Mouse (Mus musculus) T-cell, adult 2 months (primary cell): ENCODE results near the gene Rasgrp1.

Experiments
- DNase-seq: peaks from one replicate; pipeline ENCODE4 v3.0.0; 2022; ENCODE audit warnings: low spot score

Rasgrp1 gene

GRCm38 (mm10) chr2:117342547-117343239 lies at the start of gene Rasgrp1:
Rasgrp1 (minus strand) TSS chr2:117343001.
- peak; percentile 86 for DNase-seq

DNA sequence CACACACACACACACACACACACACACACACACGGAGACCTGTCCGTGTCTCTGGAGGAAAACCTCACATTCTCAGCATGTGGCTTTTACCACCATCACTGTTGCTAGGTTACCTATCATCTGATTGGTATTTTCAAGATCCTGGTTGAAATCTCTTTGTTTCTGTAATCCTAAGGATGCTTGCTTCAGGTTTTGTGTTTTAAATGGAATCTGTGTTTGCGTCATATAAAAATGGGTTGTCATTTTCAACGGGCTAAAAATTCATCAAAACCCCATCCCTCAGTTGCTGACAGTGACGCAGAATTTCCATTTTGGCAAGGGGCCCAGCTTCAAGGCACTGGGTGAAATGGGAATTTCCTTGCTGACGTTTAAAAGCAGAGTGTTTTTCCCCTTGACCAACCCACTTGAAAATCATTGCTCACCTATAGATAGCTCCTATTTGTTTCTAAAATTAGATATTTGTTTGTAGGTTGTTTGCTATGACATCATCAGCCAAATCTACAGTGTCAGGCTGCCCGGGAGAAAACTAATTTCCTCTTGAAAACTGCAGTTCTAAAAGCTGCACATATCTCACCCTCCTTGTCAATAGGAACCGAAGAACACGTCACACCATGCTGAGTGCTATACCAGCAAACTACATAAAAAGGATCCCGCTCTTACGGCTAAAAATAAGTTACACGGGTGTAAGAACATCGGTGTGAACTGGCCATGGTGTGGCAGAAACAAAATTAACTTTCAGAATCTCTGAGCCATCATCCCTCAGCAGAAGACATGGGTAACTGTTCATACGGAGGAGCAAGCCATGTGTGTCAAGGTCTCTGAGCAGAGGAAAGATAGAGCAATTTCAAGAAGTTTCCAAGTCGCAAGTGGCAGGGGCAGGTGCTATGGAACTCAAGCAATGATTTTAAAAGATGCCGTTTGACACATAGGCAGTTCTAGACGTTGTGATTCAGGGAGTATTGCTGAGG lies 47.4 kb upstream of the Rasgrp1 start:
- peak; percentile 61 for DNase-seq

DNA sequence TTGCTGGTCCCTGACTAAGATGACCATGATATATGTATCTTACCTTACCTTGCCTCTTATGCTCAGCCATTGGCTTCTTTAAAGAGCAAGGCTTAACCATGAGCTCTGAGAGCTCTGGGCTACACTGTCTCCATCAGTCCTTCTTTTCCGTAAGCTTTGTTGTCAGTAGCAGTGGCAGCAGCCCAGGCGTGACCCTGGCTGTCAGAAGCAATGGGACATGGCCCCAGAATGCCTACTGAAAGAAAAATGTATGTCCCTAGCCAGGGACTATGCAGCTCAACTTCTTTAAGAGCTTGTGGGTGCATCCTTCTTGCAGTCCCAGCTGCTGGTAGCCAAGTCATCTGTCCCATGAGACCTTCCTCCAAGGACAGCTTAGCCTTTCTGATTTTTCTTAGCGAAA lies 46.7 kb upstream of the Rasgrp1 start:
- no peak for DNase-seq

- no peak for DNase-seq
These were observed 45.3 kb upstream of the Rasgrp1 start for GRCm38 (mm10) chr2:117388121-117388520.

DNA sequence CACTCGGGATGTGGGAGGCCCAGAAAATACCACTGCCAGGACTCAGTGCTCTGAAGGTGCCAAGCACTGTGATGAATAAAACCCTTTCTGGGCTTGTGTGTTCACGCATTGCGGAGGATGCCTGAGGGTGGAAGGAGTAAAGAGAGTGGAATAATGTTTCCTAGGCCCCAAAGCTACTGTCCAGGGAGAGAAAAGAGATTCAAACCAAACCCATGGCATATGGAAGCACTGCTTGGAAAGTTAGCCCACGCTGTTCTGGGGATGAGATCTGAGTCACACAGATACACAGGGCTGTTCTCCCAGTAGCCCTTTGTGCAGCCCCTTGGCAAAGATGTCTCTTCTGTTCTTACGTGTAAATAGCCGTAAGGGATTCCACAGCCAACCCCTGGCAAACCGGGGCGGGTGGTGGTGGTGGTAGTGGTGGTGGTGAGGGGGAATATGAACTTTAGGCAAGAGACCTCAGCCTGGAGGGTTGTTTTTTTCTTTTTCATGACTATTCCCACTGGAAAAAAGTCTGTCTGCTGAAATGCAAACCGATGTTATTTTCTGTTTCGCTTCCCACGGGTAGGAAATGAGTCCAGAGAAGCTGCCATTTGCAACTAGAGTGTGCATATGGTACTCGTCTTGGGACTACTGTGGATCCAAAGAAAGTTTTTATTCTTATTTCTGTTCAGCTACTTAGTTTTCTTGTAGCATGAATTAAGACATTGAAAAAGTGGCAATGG lies 44.3 kb upstream of the Rasgrp1 start:
- DNase-seq, result no peak

GRCm38 (mm10) chr2:117386036-117386590 lies 43.3 kb upstream of the Rasgrp1 start:
- no peak for DNase-seq

DNA sequence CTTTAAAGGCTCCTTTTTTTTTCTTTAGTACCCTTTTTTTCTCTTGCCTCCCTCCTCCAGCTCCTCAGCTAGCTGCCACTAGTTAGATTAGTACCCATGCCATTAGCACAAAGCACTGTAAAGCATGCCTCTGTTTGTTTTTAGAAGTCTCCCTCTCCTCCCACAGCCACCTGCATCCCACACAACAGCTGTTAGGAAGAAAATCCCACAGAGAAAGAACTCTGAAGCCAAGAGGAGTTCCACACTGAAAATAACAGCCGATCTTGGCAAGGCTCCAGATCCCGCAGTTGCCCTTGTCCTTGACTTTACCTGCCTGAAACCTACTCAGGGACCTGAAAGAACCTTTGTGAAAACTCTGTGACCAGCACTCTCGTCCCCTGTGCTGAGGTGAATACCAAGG lies 38.5 kb upstream of the Rasgrp1 start:
- DNase-seq, result no peak

DNA sequence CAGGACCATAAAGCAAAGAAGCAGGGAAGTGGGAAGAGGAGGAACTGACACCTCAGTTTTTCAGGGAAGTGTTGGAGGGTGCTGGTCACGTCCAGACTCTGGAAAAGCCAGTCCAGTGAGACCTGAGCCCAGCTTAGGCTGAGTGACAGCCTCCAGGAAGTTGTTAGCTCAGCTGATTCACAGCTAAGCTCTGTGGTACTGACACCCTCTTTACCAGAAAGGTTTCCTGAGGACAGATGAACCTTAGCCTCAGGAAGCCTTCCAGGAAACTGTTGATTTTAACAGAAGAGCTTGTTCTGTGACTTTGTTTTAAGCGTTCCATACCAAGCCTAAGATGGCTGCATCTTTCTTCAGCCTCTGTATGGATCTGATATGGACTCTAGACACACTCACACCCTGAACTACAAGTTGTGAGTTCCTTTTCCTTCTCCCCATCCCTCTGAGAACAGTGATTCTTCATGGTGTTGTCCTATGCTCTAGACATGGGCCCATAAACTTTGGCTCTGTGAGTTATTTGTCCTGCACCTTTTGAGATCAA lies 31.6 kb upstream of the Rasgrp1 start:
- DNase-seq, result peak; percentile 32

GRCm38 (mm10) chr2:117371706-117372105 lies 28.9 kb upstream of the Rasgrp1 start:
- DNase-seq, result no peak

DNA sequence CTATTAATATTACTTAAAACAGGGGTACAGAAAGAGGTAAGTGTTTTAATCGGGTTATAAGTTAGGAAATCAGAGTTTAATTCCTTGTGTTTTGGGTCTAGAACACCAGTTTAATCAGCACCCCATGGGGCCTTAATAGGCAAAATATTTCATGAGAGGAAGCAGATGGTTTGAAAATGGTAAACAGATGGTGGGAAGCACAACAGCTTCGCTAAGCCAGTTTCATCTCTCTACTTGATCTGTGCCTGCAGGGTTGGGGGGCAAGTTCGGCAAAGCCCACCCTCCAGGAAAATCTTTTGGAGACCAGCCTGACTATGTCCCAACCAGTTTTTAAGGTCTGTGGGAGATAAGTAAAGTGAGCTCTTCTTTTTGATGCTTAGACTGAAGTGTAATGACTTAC lies 23.7 kb upstream of the Rasgrp1 start:
- no peak for DNase-seq

DNA sequence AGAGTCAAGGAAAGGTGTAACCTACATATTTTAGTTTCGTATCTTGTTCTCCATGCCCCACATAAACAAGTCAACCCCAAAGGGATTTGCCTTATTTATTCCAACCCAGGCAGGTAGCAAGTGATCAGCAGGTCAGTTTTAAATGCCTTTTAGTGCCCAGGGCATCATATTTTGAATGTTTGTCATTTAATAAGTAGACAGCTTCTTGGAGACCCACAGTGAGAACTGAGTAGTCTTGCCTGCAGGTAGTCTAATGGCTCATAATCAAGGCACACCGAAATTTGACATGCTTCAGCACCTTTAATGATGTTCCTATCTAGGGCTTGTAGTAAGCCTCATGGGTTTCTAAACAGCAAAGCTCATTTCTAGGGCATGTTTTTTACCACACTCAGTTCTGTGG lies 21.3 kb upstream of the Rasgrp1 start:
- DNase-seq, result no peak

- DNase-seq, result no peak
These were observed 15.1 kb upstream of the Rasgrp1 start for GRCm38 (mm10) chr2:117357939-117358338.

GRCm38 (mm10) chr2:117352305-117353123 lies 9.7 kb upstream of the Rasgrp1 start:
- DNase-seq, result peak; percentile 40

GRCm38 (mm10) chr2:117350138-117350537 lies 7.3 kb upstream of the Rasgrp1 start:
- no peak for DNase-seq

DNA sequence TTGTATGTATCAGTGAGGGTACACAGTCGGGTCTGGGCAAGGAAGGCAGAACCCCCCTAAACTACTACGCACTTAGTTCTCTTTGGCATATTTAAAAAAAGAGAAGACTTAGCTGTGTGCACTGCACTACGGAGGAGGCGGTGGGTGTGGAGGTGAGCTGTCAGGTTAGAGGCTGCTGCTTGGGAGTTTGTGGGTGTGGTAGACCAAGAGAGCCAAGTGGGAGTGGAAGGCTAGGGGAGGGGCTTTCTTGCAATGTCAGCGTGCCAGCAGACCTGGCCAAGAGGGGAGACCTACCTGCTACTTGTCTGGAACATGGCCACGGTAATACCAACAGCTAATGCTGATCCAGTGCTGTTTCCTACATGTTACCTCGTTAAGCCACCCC lies 431 bp upstream of the Rasgrp1 start:
- peak; percentile 61 for DNase-seq

GRCm38 (mm10) chr2:117342090-117342546 lies 683 bp downstream of the Rasgrp1 start:
- peak; percentile 90 for DNase-seq

DNA sequence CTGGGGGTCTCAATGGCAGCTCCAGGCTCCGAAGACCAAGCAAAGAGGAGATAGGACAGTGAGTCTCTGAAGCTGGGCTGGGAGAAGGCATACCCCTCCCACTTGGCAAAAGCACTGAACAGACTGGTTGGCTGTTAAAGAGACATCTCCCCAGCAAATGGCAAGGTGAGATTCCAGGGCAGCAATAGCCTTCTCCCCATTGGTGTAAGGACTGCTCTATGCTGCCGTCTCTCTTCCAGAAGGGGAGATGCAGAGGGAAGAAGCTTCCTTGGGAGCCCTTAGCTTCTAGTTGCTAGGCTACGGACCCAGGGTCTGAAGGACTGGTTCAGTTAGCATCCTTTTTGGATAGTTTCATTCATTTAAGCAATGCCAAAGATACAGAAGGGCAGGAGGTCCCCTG lies 4.3 kb downstream of the Rasgrp1 start:
- no peak for DNase-seq

DNA sequence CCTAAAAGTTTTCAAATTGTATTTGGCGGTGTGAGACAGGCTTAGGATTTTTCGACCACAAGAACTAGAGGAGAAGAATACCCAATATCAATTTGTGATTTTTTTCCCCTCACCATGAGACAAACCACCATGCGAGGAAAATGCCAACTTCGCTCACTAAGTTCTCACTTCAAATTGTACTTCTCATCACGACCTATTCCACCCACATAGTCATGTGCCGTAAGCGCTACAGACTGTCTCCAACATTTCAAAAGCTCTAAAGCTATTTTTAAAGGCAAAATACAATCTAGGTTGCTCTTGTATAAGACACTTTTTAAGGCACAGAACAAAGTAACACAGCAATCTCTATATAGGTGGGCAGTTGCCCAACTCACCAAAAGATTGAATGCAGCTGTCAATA lies 4.9 kb downstream of the Rasgrp1 start:
- DNase-seq, result no peak

DNA sequence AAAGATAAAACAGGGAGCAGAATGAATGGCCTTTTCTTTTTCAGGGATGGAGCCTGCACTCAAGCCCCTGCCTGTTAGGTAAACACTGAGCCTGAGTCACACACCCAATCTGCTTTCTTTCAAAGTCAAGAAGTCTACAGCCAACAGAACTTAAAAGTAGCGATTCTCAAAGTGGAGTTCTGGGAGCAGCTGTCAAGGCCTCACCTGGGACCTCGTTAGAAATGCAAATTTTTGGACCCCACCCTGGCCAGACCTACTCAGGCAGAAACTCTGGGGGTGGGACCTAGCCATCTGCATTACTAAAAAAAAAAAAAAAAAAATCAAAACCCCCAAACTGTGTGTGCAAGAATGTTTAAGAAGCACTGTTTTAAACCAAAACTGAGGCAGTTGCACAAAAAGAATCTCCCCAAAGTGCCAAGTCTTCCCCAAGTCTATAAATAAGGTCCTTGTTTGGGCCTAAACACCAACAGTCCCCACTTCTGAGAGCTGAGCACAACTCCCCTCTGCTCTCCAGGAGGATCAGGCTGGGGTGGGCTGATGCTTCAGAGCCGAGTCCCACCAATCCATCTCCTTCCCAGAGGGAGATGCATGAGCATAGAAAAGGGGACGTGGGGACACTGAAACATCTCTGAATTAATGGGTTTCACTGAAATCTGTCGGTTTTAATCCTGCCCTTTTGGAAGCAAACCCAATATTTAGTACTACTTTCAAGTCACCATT lies 5.7 kb downstream of the Rasgrp1 start:
- DNase-seq, result no peak

GRCm38 (mm10) chr2:117335552-117336188 lies 7.1 kb downstream of the Rasgrp1 start:
- no peak for DNase-seq
